ENCODE assay signal across 12 mouse cellular contexts in the genomic region with DNA sequence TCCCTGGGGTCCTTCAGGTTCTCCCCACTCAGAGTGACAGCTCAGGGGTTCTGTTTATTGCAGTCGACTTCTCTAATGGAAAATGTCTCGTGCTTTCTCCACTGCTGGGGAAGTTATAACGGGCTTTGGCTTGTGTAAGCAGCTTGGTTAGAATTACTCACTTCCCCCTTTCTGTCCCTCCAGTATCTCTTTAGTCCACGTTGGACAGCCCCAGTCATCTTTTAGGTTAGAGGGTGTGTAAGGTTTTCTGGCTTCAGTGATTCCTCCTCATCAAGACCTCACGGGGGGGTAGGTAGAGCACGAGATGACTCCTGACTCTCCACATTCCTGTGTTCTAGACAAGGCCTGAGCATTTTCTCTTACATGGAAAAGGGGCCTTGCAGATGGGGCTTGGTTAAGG. TPM values are rescaled to one million over a fixed set of nuclear protein-coding genes. Genes with fewer than 3 reads are reported as not detected.
DNase-seq lines count a peak whose midpoint lies in the region; ATAC-seq and TF ChIP-seq lines count a peak whose summit lies in the region.
"Had no signal": no experiment of that assay in that cellular context is flagged by ENCODE, and none has a peak within 500 bp of the region (broad histone marks: within the 10 kb centered on the region; RNA-seq: fewer than 3 reads in every experiment).

No protein-coding gene starts in this region.

- H3K9ac ChIP-seq in heart, embryonic 11.5 days (ENCODE audit: low read depth, low read length): no peak overlapping the region
- H3K9ac ChIP-seq in liver, embryonic 16.5 days (ENCODE audit: low read depth, low read length): no peak overlapping the region
- H3K9ac ChIP-seq: neural tube, embryonic 13.5 days had no signal

- no peaks in the 10 kb centered on the region for H3K36me3 ChIP-seq in heart, embryonic 11.5 days (ENCODE audit: control insufficient read depth, insufficient read depth, low read length)
- no peaks in the 10 kb centered on the region for H3K36me3 ChIP-seq in spleen, adult 2 months (ENCODE audit: control insufficient read depth, insufficient read depth, low read length)
- no peaks in the 10 kb centered on the region for H3K36me3 ChIP-seq in liver, embryonic 16.5 days (ENCODE audit: control insufficient read depth, insufficient read depth)
- H3K36me3 ChIP-seq in splenic B cell, adult 2 months (ENCODE audit: control insufficient read depth, insufficient read depth, low read length, poor library complexity, severe bottlenecking): no peaks in the 10 kb centered on the region
- H3K36me3 ChIP-seq: midbrain, embryonic 10.5 days; neural tube, embryonic 13.5 days had no signal

- no peaks in the 10 kb centered on the region for H3K27me3 ChIP-seq in heart, embryonic 11.5 days (ENCODE audit: control insufficient read depth, insufficient read depth, low read length)
- H3K27me3 ChIP-seq in spleen, adult 2 months (ENCODE audit: control insufficient read depth, insufficient read depth, low read length): no peaks in the 10 kb centered on the region
- H3K27me3 ChIP-seq in liver, embryonic 16.5 days (ENCODE audit: control insufficient read depth, insufficient read depth, low read depth, low read length): no peaks in the 10 kb centered on the region
- H3K27me3 ChIP-seq in splenic B cell, adult 2 months (ENCODE audit: control insufficient read depth, insufficient read depth, low read length, poor library complexity, severe bottlenecking): no peaks in the 10 kb centered on the region
- H3K27me3 ChIP-seq: neural tube, embryonic 13.5 days had no signal

- H3K4me3 ChIP-seq in heart, embryonic 11.5 days (ENCODE audit: low read depth, low read length): no peak overlapping the region
- no peak overlapping the region for H3K4me3 ChIP-seq in spleen, adult 2 months (ENCODE audit: extremely low read depth, insufficient read depth, insufficient read length)
- H3K4me3 ChIP-seq in liver, embryonic 16.5 days (ENCODE audit: low read depth, low read length): no peak overlapping the region
- H3K4me3 ChIP-seq: midbrain, embryonic 10.5 days; neural tube, embryonic 13.5 days had no signal

- no peaks in the 10 kb centered on the region for H3K4me1 ChIP-seq in heart, embryonic 11.5 days (ENCODE audit: control insufficient read depth, insufficient read depth, low read length)
- H3K4me1 ChIP-seq in spleen, adult 2 months (ENCODE audit: control insufficient read depth, insufficient read depth, insufficient read length): peaks cover 38% of the 10 kb centered on the region
- H3K4me1 ChIP-seq in liver, embryonic 16.5 days (ENCODE audit: control insufficient read depth, low read depth, low read length): no peaks in the 10 kb centered on the region
- H3K4me1 ChIP-seq: midbrain, embryonic 10.5 days; neural tube, embryonic 13.5 days had no signal

- no peaks in the 10 kb centered on the region for H3K9me3 ChIP-seq in heart, embryonic 11.5 days (replicated peaks; ENCODE audit: control insufficient read depth, low read length)
- no peaks in the 10 kb centered on the region for H3K9me3 ChIP-seq in liver, embryonic 16.5 days (replicated peaks; ENCODE audit: control insufficient read depth, low read length)
- H3K9me3 ChIP-seq: midbrain, embryonic 10.5 days; neural tube, embryonic 13.5 days had no signal

- ATAC-seq in heart, embryonic 11.5 days (replicated peaks; ENCODE audit: insufficient number of reproducible peaks, low FRiP score, low TSS enrichment): no peak
- ATAC-seq in liver, embryonic 16.5 days (ENCODE audit: low read depth): peak; percentile 37; the same call in 1 of the 2 replicates

- no peak overlapping the region for H3K4me2 ChIP-seq in heart, embryonic 11.5 days
- H3K4me2 ChIP-seq in liver, embryonic 16.5 days (ENCODE audit: low read depth, low read length): no peak overlapping the region
- H3K4me2 ChIP-seq: neural tube, embryonic 13.5 days had no signal

- peak; percentile 27 to 65 for DNase-seq in heart, adult 9 months (ENCODE audit: low spot score in 2 of 2)
- DNase-seq in spleen, adult 2 months (ENCODE audit: low read depth in 1 of 2, low spot score in 2 of 2): peak; percentile 56 to 83
- DNase-seq in spleen, postnatal 14 days (ENCODE audit: low spot score in 2 of 2): no peak
- DNase-seq in splenic B cell, adult 2 months (ENCODE audit: low read depth, low spot score): peak; percentile 87
- no peak for DNase-seq in thymus, postnatal 14 days
- no peak for DNase-seq in left cerebral cortex, postnatal 4 days
- DNase-seq: heart, postnatal 36 days; kidney, adult 18-20 months had no signal

- TF ChIP-seq CTCF in spleen, adult 2 months (IDR thresholded peaks at IDR 0.05; ENCODE audit: extremely low read depth, insufficient read depth, insufficient read length, insufficient replicate concordance): no peak

- intact Hi-C loops in left cerebral cortex, postnatal 4 days (cut with DNase I): no loop called here

- no peak overlapping the region for H3K27ac ChIP-seq in heart, embryonic 11.5 days (ENCODE audit: low read depth, low read length)
- H3K27ac ChIP-seq in spleen, adult 2 months (ENCODE audit: insufficient read depth, low read length): peak overlapping the region; percentile 70
- H3K27ac ChIP-seq in liver, embryonic 16.5 days (ENCODE audit: low read length): peak overlapping the region; percentile 44; the same call in 1 of the 2 replicates
- H3K27ac ChIP-seq: midbrain, embryonic 10.5 days; neural tube, embryonic 13.5 days had no signal

- 65% methylated on average over 6 of the region's 6 CpGs for WGBS in heart, embryonic 11.5 days (ENCODE audit: insufficient replicate concordance)
- WGBS in spleen, adult 2 months: 9% methylated on average over 6 of the region's 6 CpGs
- 13% methylated on average over 6 of the region's 6 CpGs for WGBS in liver, embryonic 16.5 days (ENCODE audit: insufficient replicate concordance)

- TF ChIP-seq POLR2A in spleen, adult 2 months (IDR thresholded peaks at IDR 0.05; ENCODE audit: low read depth, low read length): no peak

RNA-seq across cellular contexts. Expression of gene Adgre1, which starts 11.5 kb away (rescaled TPM):
- polyA plus RNA-seq in heart, embryonic 11.5 days (2014; fragmentation: Nextera tagmentation; extraction: Ambion mirVana): 1.3 and 3.3 TPM in 2 replicates
- polyA plus RNA-seq in spleen, adult 2 months (2012; rRNA removed): 26.8 and 38.4 TPM in 2 replicates
- polyA plus RNA-seq in liver, embryonic 16.5 days (2015; fragmentation: Nextera tagmentation; extraction: Ambion mirVana): 28.7 and 29.4 TPM in 2 replicates
- 1 to 10 TPM; 3.3 to 3.7 TPM for total RNA-seq in left cerebral cortex, postnatal 4 days (2021)

Comparison
In these comparisons a context has a peak if more than half of its experiments do, and no peak if none do; other contexts are left out.
1. DNase-seq: peak in heart, adult 9 months (2 of 2), spleen, adult 2 months (2 of 2) and splenic B cell, adult 2 months (single experiment); none in spleen, postnatal 14 days (0 of 2), thymus, postnatal 14 days (single experiment) and left cerebral cortex, postnatal 4 days (single experiment).